Mouse (Mus musculus): Measurements from ENCODE around the gene Slc3a1.

The Slc3a1 gene

DNA sequence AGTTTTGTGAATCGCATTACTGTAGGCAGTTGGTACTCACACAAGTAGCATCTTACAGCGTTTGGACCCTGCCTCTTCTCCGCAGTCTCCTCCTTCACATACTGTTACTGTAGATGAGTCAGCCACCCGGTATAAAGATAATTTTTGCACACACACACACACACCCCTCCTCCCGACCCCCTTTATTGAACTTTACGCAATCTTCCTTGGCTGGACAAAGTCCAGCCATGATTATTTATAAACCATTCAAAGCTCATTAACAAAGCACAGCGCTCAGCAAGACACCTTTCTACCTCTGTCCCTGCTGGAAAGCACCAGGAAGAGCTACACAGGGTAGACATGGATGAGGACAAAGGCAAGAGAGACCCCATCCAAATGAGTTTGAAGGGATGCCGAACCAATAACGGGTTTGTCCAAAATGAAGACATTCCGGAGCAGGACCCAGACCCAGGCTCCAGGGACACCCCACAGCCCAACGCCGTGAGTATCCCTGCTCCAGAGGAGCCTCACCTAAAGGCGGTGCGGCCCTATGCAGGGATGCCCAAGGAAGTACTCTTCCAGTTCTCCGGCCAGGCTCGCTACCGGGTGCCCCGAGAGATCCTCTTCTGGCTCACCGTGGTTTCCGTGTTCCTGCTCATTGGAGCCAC lies at the start of gene Slc3a1:
Gene Slc3a1 (plus strand): TSS at position 284 of the 647 bp plus-strand sequence.
- DNase-seq (ENCODE audit: low read depth): no peak

DNA sequence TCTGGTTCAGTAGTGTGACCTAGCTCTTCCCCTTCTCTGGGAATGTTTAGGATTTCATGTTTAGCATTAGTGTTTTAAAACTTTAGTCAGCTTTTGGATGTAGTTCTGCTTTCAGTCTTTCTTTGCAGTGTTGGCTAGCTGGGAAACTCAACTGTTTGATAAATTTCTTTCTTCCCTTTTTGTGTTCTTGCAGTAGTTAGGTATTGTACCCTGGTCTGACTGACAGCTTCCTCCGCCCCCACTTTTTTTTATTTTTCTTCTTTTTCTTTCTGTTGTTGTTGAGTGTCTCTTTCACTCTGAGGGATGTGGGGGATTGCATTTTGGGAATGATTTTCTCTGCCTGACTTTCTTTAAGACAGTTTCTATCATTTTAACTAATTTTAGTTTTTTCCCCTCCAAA lies 46.5 kb upstream of the Slc3a1 start:
- no peak for DNase-seq (ENCODE audit: low read depth)

DNA sequence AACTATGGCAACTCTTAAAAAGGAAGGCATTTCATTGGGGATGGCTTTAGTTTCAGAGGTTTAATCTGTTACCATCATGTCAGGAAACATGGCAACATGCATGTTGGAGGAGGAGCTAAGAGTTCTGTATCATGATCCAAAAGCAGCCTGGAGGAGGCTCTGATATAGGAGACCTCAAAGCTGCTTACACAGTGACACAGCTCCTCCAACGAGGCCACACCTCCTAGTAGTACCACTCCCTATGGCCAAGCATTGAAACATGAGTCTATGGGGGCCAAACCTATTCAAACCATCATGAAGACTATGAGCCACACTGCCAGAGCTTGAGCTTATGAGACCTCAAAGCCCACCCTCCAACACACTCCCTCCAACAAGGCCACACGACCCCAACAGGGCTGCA lies 45.4 kb upstream of the Slc3a1 start:
- no peak for DNase-seq (ENCODE audit: low read depth)

DNA sequence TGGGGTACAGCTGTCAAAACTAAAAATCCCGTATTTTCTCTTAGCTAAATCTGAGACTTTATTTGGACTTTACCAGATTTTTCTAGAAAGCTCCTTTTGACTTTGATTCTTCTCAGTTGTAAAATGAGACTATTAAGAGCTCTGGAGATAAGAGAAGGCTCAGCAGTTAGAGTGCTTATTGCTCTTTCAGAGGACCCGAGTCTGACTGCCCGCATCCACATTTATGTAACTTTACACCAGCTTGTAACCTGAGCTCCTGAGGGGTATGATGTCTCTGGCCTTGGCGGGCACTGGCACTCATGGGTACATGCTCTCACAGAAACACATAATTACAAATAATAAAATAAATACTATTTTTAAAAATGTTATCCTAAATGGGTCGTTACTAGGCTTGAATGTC lies 41.8 kb upstream of the Slc3a1 start:
- DNase-seq (ENCODE audit: low read depth): no peak

DNA sequence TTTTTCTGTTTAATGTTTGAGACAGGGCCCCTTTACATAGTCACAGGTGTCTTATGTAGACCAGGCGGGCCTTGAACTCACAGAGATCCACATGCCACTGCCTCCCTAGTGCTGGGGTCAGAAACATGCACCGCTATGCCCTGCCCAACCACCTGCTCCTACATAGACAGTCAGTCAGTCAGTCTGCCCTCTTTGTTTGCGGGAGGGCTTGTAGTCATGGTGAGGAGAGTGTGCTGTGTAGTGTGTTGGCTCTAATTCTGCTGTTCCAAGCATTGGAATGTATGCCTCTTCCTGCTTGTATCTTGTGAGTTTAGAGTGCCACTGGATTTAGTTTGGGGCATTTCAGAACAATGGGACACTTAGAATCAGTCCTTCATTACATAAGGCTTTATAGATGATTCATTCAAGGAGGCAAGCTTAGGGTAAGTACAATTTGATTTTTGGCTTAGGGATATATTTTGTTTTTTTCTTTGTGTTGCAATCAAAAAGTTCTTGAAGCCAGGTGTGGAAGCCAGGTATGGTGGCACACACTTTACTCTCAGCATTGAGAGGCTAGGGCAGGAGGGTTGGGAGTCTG lies 40.3 kb upstream of the Slc3a1 start:
- DNase-seq (ENCODE audit: low read depth): no peak

DNA sequence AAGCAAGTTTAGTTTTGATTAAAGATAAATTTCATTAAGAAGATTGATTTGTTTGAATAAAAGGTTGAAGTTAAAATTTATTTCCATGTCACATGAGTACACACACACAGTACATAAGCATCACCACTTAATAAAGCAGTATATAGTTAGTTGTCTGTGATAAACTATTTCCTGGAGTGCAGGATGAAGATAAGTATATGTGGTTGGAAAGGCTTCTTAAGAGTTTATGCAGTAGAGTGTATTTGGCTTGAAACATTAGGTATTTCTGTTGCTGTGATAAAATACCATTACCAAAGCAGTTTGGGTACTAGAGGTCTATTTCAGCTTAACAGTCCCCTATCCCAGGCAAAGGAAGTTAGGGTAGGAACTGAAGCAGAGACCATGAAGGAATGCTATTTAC lies 39.7 kb upstream of the Slc3a1 start:
- DNase-seq (ENCODE audit: low read depth): no peak

DNA sequence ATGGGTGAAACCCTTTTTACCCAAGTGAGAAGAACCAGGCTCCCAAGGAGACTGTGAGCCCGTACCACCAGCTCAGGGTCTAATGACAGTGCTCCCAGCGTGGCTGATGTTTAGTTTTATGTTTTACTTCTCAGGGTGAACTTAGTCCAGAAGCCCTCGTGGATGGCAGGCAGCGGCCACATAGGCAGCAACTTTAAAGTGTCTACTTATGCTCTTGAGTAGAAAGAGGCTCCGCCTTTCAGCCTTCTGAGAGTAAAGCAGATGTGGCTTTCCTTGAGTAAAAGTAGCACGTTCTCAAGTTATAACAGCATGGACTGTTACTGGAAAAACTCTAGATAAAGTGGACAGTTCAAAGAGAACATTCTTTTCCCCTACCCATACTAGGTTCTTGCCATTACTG lies 32.3 kb upstream of the Slc3a1 start:
- DNase-seq (ENCODE audit: low read depth): no peak

DNA sequence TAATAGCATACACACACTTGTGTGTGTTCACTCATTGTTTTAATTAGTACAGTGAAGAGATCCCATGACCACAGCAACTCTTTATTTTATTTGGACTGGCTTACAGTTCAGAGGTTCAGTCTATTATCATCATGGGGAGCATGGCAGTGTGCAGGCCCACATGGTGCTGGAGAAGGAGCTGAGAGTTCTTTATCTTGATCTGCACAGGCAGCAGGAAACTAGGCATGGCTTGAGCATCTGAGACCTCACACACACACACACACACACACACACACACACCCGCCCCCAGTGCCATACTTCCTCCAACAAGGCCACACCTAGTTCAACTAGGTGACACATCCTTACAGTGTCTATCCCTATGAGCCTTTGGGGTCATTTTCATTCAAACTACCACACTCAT lies 30.5 kb upstream of the Slc3a1 start:
- DNase-seq (ENCODE audit: low read depth): no peak

DNA sequence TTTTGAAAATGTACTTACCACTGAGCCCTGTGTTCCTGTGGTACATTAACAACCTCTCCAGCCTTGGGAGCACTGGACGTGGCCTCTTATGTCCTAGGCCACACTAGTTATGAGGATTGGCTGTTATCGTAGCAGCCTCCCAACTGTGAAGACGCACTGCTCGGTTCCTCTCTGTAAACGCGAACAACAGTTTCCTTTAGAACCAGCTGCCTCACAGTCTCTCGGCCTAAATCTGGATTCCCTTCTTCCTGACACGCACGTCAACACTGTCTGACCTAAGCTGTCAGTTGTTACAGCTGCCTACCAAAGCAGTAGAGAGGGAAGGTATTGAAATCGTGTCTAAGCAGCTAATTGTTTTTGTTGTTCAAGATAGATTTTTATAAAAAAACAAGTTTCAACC lies 28.5 kb upstream of the Slc3a1 start:
- no peak for DNase-seq (ENCODE audit: low read depth)

DNA sequence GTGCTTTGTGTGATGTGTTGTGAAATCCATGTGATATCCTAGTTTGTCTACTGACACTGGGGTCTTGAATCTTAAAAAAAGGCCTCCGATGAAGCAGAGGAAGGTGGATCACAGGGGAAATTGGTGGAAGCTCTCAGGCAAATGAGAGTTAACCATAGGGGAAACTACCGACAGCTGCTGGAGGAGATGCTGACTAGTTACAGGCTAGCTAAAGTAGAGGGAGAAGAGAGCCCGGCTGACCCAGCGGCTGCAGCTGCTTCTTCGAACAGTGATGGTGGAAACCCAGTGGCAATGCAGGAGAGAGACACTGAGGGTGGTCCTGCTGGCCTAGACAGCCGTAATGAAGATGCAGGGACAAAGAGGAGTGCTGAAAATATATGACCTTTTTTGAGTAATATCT lies 14.7 kb upstream of the Slc3a1 start:
- DNase-seq (ENCODE audit: low read depth): no peak

DNA sequence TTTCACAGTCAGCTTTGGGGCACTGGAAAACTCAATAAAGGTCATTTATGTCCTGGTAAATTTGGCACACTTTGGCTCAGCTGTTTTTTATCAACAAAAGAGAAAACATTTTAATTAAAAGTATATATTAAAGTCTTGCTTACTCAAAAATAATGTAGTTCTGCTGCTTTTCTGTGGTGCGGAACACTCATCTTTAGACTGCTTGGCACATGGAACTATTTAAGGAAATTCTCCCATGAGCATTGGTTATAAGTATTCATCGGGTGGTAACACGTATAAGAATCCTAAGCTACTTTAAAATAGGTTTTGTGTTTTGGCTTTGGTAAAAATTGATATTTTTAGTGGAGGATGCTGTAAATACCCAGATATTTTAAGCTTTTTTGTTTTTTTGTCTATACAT lies 13.5 kb upstream of the Slc3a1 start:
- DNase-seq (ENCODE audit: low read depth): no peak

DNA sequence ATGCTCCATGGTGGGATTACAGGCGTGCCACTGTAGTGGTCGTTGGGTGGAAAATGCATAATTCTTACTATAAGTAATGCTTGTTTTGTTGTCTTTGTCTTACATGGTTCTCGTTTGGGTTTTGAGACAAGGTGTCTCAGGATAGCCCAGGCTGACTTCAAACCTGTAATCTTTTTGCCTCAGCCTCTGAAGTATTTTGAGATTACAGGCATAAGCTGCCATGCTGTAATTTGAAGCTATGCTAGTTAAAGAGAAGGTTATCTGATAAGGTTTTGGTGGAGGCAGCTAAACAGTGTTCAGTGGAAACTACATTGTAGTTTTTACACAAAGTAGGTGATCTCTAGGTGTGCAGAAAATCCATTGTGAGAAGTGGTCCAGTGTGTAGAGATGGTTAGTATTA lies 9.8 kb upstream of the Slc3a1 start:
- DNase-seq (ENCODE audit: low read depth): peak; percentile 25

DNA sequence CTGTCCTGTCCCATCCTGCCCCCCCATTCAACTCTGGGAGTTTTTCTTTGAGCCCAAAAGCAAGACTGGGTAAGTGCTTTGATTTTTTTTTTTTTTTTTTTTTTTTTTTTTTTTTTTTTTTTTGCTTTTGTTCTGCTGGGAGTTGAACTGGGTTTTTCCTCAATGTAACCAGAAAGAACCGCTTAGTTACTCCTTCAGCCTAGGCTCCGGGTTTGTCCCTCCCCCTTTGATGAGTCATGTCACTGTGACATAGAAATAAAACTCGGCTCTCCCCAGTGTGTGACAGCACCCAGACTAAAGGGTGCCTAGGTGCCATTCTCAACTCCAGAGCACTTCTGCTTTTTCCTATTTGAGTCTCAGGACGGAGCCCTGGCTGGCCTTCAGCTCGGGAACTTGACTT lies 9.4 kb upstream of the Slc3a1 start:
- DNase-seq (ENCODE audit: low read depth): peak; percentile 31

DNA sequence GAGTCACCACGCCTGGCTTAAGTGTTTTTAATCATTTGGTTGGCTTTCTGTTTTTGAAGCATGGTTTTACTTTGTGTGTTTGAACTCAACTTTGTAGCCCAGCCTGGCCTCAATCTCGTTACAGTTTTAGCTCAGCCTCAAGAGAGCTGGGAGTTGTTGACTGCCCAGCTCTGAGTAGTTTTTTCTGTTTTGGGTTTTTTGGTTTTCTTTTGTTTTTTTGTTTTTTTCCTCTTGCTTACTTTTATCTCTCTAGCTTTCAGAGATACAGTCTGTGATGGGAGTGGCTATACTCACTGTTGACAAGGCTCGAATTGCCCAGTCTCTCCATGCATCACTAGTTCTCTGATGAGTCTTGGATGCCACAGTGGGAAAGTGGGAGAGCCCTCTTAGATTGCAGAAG lies 7.8 kb upstream of the Slc3a1 start:
- no peak for DNase-seq (ENCODE audit: low read depth)

DNA sequence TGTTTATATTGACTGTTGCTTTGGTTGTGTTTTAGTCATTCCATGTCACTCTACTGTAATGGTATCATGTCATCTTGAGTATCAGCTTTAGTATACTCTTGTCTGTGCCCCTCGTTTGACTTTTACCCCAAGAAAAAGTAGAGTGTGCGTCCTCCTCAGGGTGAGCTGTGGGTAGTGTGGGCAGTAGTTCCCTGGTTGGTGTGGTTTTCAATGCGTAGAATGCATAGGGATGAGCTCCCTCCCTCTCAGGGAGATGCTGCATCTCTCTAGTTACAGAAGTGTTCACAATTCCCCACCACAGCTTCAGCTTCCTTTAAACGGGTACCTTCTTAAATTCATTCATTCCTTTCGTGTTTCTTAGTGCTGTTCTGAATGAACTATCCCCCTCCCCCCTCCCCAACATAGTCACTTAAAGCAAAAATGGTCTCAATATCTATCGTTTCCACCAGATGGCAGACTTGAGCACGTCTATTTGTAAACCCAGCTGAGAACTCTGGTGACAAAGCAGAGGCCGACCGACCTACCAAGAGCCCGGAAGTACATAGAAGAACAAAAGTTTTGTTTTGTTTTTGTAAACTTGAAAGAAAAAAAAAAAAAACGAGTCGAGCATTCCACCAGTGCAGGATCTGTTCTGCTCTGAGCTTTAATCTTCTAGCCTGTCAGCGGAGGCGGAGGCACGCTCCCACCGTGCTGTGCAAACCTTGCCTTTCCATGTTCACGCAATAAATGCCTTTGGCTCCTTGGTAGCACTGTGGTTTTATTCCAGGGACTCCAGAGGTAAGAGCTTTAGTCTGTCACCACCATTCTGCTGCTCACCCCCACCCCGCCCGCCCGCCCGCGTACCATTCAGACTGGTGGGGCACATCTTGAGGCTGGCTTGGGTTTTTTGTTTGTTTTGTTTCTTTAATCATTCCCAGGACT lies 4.7 kb upstream of the Slc3a1 start:
- DNase-seq (ENCODE audit: low read depth): peak; percentile 55

DNA sequence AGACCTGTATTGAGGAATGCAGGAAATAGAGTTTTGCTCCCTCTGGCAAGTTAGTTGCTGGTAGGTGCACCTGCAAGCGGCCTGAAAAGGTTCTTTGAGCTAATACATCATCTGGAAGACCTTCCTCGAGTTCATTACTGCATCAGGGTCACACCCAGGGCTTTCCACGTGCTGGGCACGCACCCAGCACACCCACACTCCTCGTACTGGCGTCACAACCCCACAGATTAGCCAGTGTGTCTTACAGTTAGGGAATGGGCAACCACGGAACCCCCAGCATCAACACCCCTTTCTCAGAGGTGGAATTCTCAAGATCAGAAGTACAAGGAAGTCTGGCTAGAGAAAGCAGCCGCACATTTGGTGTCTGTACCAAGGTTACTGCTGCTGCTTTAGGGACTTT lies 3.9 kb upstream of the Slc3a1 start:
- DNase-seq (ENCODE audit: low read depth): no peak

DNA sequence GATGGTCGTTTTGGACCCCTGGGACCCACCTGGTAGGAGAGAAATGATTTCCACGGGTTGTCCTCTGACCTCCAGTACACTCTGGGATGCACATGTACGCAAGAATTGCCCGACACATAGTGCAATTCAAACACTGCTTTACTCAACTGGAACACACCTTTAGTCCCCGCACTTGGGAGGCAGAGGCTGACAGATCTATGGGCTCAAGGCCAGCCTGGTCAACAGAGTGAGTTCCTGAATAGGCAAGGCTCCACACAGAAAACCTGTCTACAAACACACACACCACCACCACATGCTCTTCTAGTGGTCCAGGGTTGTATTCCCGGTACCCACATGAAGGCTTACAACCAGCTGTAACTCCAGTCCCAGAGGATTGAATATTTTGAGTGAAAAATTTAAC lies 3.0 kb upstream of the Slc3a1 start:
- DNase-seq (ENCODE audit: low read depth): no peak

DNA sequence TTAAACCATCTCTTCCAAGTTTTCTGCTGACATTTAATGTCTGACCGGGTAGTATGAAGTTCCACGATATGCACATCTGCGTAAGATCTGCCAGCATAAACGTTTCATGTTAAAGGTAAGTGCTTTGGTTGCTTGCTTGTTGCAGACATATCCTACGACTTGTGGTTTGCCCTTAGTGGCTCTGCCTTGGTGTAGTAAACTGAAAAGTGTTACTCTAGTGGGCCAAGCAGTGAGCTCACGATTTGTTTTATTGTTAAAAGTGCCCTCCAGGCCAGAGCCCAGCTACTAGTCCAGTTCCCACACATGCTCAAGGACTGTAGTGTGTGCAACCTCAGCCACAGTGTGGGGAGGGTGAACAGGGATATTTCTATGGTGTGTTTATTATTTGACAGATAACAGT lies 1.7 kb upstream of the Slc3a1 start:
- no peak for DNase-seq (ENCODE audit: low read depth)

DNA sequence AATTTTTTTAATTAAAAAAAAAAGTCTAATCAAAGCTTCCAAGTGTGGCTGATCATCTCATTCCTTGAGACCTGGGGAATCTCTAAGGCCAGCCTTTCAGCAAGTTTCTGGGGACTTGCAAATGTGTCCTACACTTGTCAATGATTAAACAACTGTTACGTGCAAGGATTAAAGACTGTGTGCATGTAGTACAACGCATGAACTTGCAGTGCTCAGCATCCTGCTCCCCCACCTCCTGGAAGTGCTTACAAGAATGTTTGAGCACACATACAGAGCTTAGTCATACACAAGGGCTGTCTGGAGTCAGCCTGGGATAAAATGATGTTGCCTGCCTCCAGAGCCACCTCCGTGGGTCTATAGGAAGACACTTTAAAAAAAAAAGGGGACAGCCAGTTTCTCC lies 929 bp upstream of the Slc3a1 start:
- DNase-seq (ENCODE audit: low read depth): no peak

DNA sequence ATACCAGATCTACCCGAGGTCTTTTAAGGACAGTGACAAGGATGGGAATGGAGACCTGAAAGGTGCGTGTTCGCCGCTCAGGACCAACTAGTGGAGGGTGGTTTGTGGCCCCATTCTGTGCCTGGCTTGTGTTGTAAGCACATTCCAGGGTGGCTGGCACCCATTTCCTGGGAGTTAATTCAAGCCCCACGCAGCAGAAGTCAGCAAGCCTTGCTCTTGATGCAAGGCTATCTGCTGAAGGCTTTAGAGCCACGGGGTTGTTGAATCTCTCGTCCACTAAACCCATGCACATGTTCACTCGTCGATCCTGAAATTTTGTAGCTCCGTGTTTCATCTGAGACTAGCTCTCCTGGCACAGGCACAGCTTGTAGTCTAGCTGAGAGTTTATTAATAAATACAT lies 621 bp downstream of the Slc3a1 start:
- DNase-seq (ENCODE audit: low read depth): no peak

DNA sequence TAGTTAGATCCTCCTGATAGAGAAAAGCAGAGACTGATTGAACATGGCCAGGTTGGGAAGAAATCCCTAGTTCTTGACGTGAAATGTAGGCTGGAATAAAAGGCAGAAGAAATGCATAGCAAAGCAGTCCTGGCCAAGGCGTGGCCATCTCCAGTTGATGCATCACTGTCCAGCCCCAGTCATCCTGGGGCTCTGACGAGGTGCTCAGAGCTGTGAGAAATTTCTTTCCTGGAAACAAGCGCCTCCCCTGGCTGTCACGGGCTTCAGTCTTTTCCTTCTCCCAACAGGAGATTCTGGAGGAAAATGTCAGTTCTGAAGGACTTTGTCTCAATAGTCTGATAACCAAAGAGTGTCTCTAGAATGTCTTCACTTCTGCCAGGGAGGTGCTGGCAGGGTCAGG lies 2.5 kb downstream of the Slc3a1 start:
- no peak for DNase-seq (ENCODE audit: low read depth)

DNA sequence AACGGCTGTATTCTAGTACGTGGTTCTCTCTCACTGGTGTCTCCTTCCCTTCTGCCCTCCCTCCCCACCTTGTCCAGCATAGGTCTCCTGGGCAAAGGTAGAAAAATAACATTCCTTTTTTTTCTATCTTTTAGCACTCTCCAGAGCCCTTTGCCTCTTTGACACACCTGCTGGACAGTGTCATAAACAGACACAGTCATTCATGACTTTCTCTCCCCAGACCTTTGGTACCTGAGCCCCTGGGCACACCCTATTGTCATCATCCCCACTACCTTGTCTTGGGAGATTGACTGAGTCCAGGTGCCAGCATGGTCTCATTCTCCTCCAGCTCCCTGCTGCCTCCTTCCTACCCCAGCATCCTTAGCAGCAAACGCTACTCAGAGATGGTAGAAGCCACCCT lies 4.9 kb downstream of the Slc3a1 start:
- no peak for DNase-seq (ENCODE audit: low read depth)

DNA sequence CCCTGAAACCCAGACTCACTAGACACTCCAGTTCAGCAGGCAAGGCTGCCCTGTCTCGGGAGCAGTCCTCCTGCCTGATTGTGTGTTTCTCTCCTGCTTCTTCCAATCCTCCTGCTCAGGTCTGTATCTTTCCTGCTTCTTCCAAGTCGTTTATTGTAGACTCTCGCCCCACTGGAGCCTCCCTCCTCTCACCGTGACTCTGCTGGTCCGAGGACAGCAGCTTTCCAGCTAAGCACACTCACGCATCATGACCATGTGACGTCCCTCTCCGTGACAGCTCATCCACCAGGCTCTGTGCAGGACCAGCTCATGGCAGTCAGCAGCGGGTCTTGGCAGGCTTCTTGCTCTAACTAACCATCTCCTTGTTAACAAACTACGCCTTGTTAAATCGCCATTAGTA lies 5.9 kb downstream of the Slc3a1 start:
- no peak for DNase-seq (ENCODE audit: low read depth)

Data from c-Kit-positive CD71-positive TER-119-negative erythroid progenitor cells, embryonic 14.5 days (primary cell).